Mouse (Mus musculus) lung, adult 2 months (tissue): Measurements from ENCODE around the gene 9830107B12Rik.

Experiments used
- CTCF ChIP-seq: fragments of 200-500 bp; IDR thresholded peaks from 2 replicates; pipeline ENCODE4 v1.5.1; 2011; ENCODE audit warnings: mild to moderate bottlenecking, low read length, control low read depth; ENCODE audit not compliant: insufficient read depth
- POLR2A ChIP-seq: fragments of 200-500 bp; IDR thresholded peaks from 2 replicates; pipeline ENCODE4 v1.6.1; 2011; ENCODE audit warnings: low read depth, mild to moderate bottlenecking, control low read depth, low read length, borderline replicate concordance; ENCODE audit errors: extremely low read depth

DNA sequence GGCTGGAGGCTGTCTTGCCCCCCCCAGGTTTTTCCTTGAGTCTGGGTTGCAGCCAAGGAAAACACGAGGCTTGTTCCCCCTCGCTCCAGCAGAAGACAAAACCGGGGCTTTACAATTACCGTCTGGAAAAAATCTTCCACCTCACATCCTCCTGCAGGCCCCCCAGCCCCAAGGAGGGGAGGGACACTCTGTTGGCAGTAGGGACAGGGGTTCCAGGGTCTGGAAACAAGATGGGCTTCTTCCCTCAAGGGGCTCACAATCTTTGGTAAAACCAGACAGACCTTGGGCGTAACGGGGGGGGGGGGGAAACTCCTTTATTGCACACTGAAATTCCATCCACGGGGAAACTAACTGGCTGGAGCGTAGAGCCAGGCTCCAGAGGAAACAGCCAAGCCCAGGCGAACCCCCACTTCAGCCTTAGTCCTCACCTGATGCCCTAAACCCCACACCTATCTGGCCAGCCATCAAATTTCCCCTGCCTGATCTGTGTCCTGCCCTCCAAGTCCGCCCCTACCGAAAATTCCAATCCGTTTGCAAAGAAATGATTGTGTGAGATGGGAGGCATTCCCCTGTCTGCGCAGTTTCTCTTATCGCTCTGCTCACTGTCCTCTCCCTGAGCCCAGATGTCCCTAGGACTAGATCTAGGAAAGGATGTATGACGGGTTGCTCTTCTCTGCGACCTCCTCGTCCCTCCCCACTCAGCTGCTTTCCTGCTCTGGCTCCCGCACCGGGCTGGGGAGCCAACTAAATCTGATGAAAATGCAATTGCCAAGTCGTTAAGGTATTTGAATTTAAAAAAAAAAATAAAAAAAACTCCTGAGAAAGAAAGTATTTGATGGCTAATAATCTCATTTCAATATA, 51.0 kb downstream of the 9830107B12Rik start:
- TF ChIP-seq CTCF (no peak), POLR2A (no peak)
